Mouse (Mus musculus): ENCODE measurements around the gene Mrpl39.

Mrpl39 gene

DNA sequence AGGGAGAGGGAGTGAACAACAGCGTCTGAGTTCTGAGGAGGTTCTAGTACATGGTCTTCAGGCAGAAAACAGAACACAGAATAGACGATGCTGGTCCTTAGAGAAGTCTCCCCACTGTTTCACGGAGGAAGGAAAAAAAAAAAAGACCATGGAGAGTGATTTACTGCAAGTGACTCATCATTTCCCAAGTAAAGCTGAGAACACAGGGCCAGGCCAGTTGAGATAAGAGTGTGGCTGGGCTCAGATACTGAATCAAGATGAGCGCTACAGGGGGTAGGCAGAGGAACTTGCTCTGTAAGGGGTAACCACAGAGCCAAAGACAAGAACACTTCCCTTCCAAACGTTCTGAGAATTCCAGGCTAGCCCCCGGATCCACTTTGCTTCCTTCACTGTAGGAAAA, 36.8 kb downstream of the Mrpl39 start:
- no peak for DNase-seq (ENCODE audit: low read depth, low spot score)

DNA sequence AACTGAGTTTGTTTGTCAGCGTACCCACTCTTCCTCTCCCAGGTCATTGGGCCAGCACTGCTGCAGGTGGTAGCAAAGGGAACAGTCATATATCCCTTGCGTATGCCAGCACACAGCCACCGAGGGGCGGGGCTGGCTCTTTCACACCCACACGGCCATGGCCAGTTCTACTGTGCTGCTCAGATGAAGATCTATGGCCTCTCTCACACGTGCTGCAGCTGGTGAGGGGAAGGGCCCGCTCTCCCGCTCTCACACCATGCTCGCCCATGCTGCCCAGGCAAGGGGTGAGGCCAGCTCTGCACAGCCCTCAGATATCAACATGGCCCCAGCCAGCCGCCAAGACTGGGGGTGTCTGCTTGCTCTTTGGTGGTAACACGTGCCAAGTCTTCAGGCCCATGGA, 39.4 kb downstream of the Mrpl39 start:
- no peak for DNase-seq (ENCODE audit: low read depth, low spot score)

DNA sequence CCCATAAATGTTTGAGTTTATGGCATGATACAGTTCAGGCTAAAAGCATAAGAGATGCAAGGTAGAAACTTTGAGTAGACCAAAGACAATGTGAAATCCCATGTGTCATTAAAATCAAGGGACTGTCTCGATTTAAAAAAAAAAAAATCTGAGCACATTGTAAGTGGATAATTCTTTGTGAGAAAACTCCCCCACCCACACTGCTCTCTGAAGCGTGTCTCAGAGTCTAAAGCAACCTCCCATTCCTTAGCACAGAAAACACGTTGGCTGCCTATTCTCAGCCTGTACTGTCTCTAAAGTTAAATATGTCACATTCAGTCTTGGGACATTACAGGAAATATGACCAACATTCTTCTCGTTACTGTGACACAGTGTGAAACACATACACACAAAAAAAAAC, 53.6 kb downstream of the Mrpl39 start:
- DNase-seq (ENCODE audit: low read depth, low spot score) = no peak

DNA sequence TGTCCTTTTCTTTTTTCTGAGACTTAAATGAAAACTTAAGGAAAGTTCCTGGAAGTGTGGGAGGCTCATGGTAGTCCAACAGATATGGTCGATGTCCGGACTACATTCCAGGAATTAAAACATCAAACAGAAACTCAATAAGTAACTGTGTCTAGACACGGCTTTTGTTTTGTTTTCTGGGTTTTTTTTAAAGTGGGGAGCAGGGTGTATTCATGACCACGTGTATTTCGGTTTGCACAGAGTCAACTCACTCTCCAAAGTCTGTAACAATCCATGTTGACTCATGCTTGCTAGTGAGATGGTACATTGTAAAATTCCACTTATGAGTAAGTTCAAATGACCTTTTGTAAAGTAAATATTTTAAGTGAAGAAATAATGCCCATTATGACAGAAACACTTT, 54.8 kb downstream of the Mrpl39 start:
- DNase-seq (ENCODE audit: low read depth, low spot score) = no peak

DNA sequence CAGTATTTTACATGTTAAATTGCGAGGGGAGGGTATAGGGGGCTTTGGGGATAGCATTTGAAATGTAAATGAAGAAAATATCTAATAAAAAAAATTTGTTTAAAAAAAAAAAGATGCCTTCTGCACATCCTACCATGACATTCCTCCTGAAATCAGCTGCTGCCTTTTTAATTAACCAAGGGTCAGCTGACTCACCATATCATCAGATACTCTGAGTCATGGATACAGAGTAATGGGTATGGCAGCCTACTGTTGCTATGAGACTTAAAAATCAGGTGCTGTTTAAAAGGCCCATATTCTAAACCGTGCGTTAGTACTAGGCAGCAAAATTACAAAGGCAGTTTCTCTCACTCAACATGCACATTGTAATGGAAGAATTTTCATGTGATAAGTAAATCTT, 58.2 kb downstream of the Mrpl39 start:
- no peak for DNase-seq (ENCODE audit: low read depth, low spot score)
